Mouse (Mus musculus): ENCODE results near the gene Gm8797.
"Not testable (repeated sequence)": the region's sequence is repeated elsewhere in the genome, so short reads cannot be mapped to it uniquely, and the experiment has no call there.

Gm8797 gene

DNA sequence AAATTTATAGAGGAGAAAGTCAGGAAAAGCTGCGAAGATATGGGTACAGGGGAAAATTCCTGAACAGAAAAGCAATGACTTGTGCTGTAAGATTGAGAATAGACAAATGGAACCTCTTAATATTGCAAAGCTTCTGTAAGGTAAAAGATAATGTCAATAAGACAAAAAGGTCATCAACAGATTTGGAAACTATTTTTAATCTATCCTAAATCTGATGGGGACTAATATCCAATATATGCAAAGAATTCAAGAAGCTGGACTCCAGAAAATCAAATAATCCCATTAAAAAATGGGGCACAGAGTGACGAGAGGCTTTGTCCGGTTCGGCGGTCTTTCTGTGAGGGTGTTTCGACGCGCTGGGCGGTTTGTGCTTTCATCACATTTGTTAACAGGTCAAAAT, at the start of gene Gm8797:
Gene Gm8797, plus strand, starts transcription at position 301 of the 400 bp plus-strand sequence.
- DNase-seq (ENCODE audit: low read depth in 1 of 2, low spot score in 2 of 2): not testable (repeated sequence)

GRCm38 (mm10) chr3:5714481-5714880, 36.1 kb upstream of the Gm8797 start:
- no peak for DNase-seq (ENCODE audit: low read depth in 1 of 2, low spot score in 2 of 2)

DNA sequence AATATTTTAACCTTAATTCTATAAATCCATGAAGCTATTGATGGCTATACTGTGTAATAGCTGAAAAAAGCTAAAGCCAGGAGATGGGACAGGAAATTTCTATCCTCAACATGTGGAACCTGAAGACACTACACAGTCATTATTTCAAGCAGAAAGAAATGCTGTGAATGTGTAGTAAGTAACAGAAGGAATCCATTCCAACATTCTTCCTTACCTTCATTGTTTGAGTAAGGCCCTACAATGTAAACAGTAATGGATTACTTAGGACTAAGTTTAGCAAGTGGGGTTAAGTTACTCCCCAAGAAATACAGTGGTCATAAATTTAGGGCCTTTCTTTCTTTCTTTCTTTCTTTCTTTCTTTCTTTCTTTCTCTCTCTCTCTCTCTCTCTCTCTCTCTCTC, 17.7 kb upstream of the Gm8797 start:
- DNase-seq (ENCODE audit: low read depth in 1 of 2, low spot score in 2 of 2): no peak

- DNase-seq (ENCODE audit: low read depth in 1 of 2, low spot score in 2 of 2): no peak
Observed at GRCm38 (mm10) chr3:5754763-5755478, 4.3 kb downstream of the Gm8797 start.

DNA sequence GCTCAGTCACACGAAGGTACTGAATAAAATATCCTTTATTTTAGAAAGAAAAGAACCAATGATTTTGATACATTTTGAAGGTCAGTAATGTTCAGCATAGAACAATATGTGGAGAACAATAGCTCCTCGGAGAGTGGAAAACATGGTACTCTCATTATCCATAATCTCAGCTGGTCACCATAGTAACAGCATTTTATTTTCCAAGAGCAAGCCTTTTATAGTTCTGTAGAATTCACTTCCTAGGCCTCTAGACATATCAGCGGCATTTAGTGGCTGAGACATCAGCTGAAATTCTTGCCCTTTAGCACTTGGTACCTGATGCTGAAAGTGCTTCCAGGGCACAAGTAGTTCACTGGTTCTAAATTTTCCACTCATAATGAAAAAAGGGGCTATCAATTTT, 15.7 kb downstream of the Gm8797 start:
- no peak for DNase-seq (ENCODE audit: low read depth in 1 of 2, low spot score in 2 of 2)

DNA sequence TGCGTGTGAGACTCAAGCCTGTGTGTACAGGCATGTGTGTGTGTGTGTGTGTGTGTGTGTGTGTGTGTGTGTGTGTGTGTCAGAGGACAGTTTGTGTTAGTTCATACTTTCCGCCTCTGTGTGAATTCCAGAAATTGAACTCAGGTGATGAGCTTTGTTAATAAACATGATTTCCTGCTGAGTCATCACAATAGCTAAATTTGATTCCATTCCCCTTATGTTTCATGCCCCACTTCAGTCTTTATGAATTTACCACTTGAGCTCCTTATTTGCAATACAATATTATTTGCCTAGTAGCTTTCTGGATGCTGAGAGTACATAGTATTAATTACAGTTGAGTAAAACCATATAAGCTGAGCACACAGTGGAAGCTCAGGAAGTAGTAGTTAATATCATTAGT, 26.3 kb downstream of the Gm8797 start:
- no peak for DNase-seq (ENCODE audit: low read depth in 1 of 2, low spot score in 2 of 2)
